Mouse (Mus musculus): ENCODE measurements at regions not wholly inside any gene's neighbourhood (a gene's known extent, or its start where the extent isn't known, plus 50 kb on each side); places are given as distances from the start of the nearest gene placed in this dataset.

- TF ChIP-seq MYOD1 (IDR thresholded peaks at IDR 0.05; ENCODE audit: control insufficient read depth, insufficient read length, low read depth): no peak
- TF ChIP-seq CTCF (IDR thresholded peaks at IDR 0.05; ENCODE audit: control insufficient read depth, insufficient read depth, insufficient read length): no peak
- no peak for TF ChIP-seq MAX (IDR thresholded peaks at IDR 0.05)
- Histone ChIP-seq H3K79me3 (ENCODE audit: low read depth) (no peaks in the 10 kb centered on the region), H3K79me2 (ENCODE audit: control insufficient read depth, insufficient read depth) (no peaks in the 10 kb centered on the region), H3ac (ENCODE audit: control insufficient read depth, insufficient read length, low read depth) (no peak overlapping the region), H3K4me3 (ENCODE audit: insufficient read depth, poor library complexity, severe bottlenecking) (no peak overlapping the region), H3K27me3 (ENCODE audit: control insufficient read depth, insufficient read depth, insufficient read length) (peaks cover 17% of the 10 kb centered on the region), H3K36me3 (ENCODE audit: control insufficient read depth, insufficient read depth) (no peaks in the 10 kb centered on the region)
Measured at GRCm38 (mm10) chr6:33173606-33174005, 75.3 kb upstream of the Exoc4 start.

- TF ChIP-seq CTCF (IDR thresholded peaks at IDR 0.05; ENCODE audit: control insufficient read depth, insufficient read depth, insufficient read length): no peak
- no peak for TF ChIP-seq FOSL1 (IDR thresholded peaks at IDR 0.05; ENCODE audit: insufficient read depth, low read length, poor library complexity, severe bottlenecking)
- no peak for TF ChIP-seq USF1 (IDR thresholded peaks at IDR 0.05; ENCODE audit: low read depth)
- TF ChIP-seq MYOG (IDR thresholded peaks at IDR 0.05; ENCODE audit: control insufficient read depth, extremely low read depth, insufficient read length): no peak
- TF ChIP-seq CEBPB (IDR thresholded peaks at IDR 0.05; ENCODE audit: low read depth): no peak
- no peak for TF ChIP-seq MYOD1 (IDR thresholded peaks at IDR 0.05; ENCODE audit: control insufficient read depth, insufficient read length, low read depth)
- TF ChIP-seq MAX (IDR thresholded peaks at IDR 0.05): no peak
- H3K79me2 ChIP-seq (ENCODE audit: control insufficient read depth, insufficient read depth): no peaks in the 10 kb centered on the region
- no peaks in the 10 kb centered on the region for H3K36me3 ChIP-seq (ENCODE audit: control insufficient read depth, insufficient read depth)
- H3K27me3 ChIP-seq (ENCODE audit: control insufficient read depth, insufficient read depth, insufficient read length): peaks cover 14% of the 10 kb centered on the region
- no peak overlapping the region for H3ac ChIP-seq (ENCODE audit: control insufficient read depth, insufficient read length, low read depth)
- no peak overlapping the region for H3K4me3 ChIP-seq (ENCODE audit: insufficient read depth, poor library complexity, severe bottlenecking)
- no peaks in the 10 kb centered on the region for H3K79me3 ChIP-seq (ENCODE audit: low read depth)
Measured at GRCm38 (mm10) chr6:33174616-33175015, 74.3 kb upstream of the Exoc4 start.

- H3K27me3 ChIP-seq (ENCODE audit: control insufficient read depth, insufficient read depth, insufficient read length): peaks cover 18% of the 10 kb centered on the region
- H3K79me3 ChIP-seq (ENCODE audit: low read depth): no peaks in the 10 kb centered on the region
- H3K79me2 ChIP-seq (ENCODE audit: control insufficient read depth, insufficient read depth): no peaks in the 10 kb centered on the region
- H3K4me3 ChIP-seq (ENCODE audit: insufficient read depth, poor library complexity, severe bottlenecking): no peak overlapping the region
- H3ac ChIP-seq (ENCODE audit: control insufficient read depth, insufficient read length, low read depth): no peak overlapping the region
- TF ChIP-seq MYOG (IDR thresholded peaks at IDR 0.05; ENCODE audit: control insufficient read depth, extremely low read depth, insufficient read length) (no peak), FOSL1 (IDR thresholded peaks at IDR 0.05; ENCODE audit: insufficient read depth, low read length, poor library complexity, severe bottlenecking) (no peak), CEBPB (IDR thresholded peaks at IDR 0.05; ENCODE audit: low read depth) (no peak)
- no peaks in the 10 kb centered on the region for H3K36me3 ChIP-seq (ENCODE audit: control insufficient read depth, insufficient read depth)
Measured at GRCm38 (mm10) chr6:33189521-33190246, 59.2 kb upstream of the Exoc4 start.

GRCm38 (mm10) chr6:33193823-33194222 is 55.1 kb upstream of the Exoc4 start:
- H3K27me3 ChIP-seq (ENCODE audit: control insufficient read depth, insufficient read depth, insufficient read length): peaks cover 29% of the 10 kb centered on the region
- H3ac ChIP-seq (ENCODE audit: control insufficient read depth, insufficient read length, low read depth): no peak overlapping the region
- no peak overlapping the region for H3K4me3 ChIP-seq (ENCODE audit: insufficient read depth, poor library complexity, severe bottlenecking)
- no peaks in the 10 kb centered on the region for H3K79me3 ChIP-seq (ENCODE audit: low read depth)
- TF ChIP-seq MYOD1 (IDR thresholded peaks at IDR 0.05; ENCODE audit: control insufficient read depth, insufficient read length, low read depth) (no peak), USF1 (IDR thresholded peaks at IDR 0.05; ENCODE audit: low read depth) (no peak), MAX (IDR thresholded peaks at IDR 0.05) (no peak), CTCF (IDR thresholded peaks at IDR 0.05; ENCODE audit: control insufficient read depth, insufficient read depth, insufficient read length) (no peak), CEBPB (IDR thresholded peaks at IDR 0.05; ENCODE audit: low read depth) (no peak), MYOG (IDR thresholded peaks at IDR 0.05; ENCODE audit: control insufficient read depth, extremely low read depth, insufficient read length) (no peak), FOSL1 (IDR thresholded peaks at IDR 0.05; ENCODE audit: insufficient read depth, low read length, poor library complexity, severe bottlenecking) (no peak)
- no peaks in the 10 kb centered on the region for H3K36me3 ChIP-seq (ENCODE audit: control insufficient read depth, insufficient read depth)
- no peaks in the 10 kb centered on the region for H3K79me2 ChIP-seq (ENCODE audit: control insufficient read depth, insufficient read depth)

All from C2C12 (cell line).